Mouse (Mus musculus) small intestine, adult 2 months (tissue): ENCODE data around the gene Hcar2.

ENCODE experiments used
- CTCF ChIP-seq: fragments of 200-500 bp; IDR thresholded peaks from 2 replicates; pipeline ENCODE4 v1.5.1; 2012; ENCODE audit warnings: low read depth, mild to moderate bottlenecking, control low read depth, inconsistent platforms, low read length, moderate library complexity, mixed read lengths; ENCODE audit not compliant: insufficient replicate concordance, insufficient read length; ENCODE audit errors: extremely low read depth
- POLR2A ChIP-seq: fragments of 200-500 bp; IDR thresholded peaks from 2 replicates; pipeline ENCODE4 v1.6.1; 2012; ENCODE audit warnings: low read depth, mild to moderate bottlenecking, control low read depth, inconsistent platforms, low read length, moderate library complexity

GRCm38 (mm10) chr5:123865365-123865764, at the start of gene Hcar2:
- TF ChIP-seq CTCF = no peak
- TF ChIP-seq POLR2A = no peak
